8 mouse cellular contexts compared by ENCODE assay signal in the genomic region with DNA sequence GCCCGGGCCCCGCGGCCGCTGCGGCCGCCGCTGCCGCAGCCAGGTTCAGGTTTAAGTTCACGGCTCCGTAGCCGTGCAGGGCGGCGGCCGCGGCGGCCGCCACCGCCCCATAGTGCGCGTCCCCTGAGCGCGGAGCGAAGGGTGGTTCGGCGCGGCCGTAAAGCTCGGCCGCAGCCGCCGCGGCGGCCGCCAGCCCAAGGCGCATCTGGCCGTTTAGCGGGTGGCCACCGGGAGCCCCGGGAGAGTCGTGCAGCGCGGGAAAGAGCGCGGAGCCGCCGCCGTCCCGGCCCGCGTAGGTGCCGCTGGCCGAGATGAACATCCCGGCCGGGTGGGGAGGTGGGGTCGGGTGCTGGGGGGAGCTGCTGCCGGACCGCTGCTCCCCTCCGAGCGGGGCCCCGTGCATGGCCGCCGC. TPM values are rescaled to one million over a fixed set of nuclear protein-coding genes. Genes with fewer than 3 reads are reported as not detected.
DNase-seq lines count a peak whose midpoint lies in the region; ATAC-seq and TF ChIP-seq lines count a peak whose summit lies in the region.

No protein-coding gene starts in this region.

- 0 out of 2 replicates have a peak, but pooled peaks cover 7% of the 10 kb centered on the region for H3K4me1 ChIP-seq in lung, postnatal 0 days (ENCODE audit: insufficient read depth, low read depth, low read length)
- H3K4me1 ChIP-seq in embryonic facial prominence, embryonic 15.5 days: peaks cover 25% of the 10 kb centered on the region
- H3K4me1 ChIP-seq in intestine, postnatal 0 days (replicated peaks; ENCODE audit: control insufficient read depth, insufficient read depth, low read length): peaks cover 8% of the 10 kb centered on the region; the same call in 1 of the 2 replicates
- H3K4me1 ChIP-seq in small intestine, adult 2 months (ENCODE audit: control insufficient read depth, insufficient read depth, insufficient read length, low read length): peaks cover 12% of the 10 kb centered on the region

- no peak for TF ChIP-seq POLR2A in small intestine, adult 2 months (IDR thresholded peaks at IDR 0.05; ENCODE audit: low read depth, low read length)

- H3K4me2 ChIP-seq in lung, postnatal 0 days (replicated peaks; ENCODE audit: low read depth, low read length): peak overlapping the region; percentile 83
- peak overlapping the region; percentile 94 for H3K4me2 ChIP-seq in embryonic facial prominence, embryonic 15.5 days (replicated peaks)
- H3K4me2 ChIP-seq in intestine, postnatal 0 days (replicated peaks; ENCODE audit: low read depth): peak overlapping the region; percentile 91

- TF ChIP-seq CTCF in lung, postnatal 0 days (IDR thresholded peaks at IDR 0.05): no peak
- no peak for TF ChIP-seq CTCF in intestine, postnatal 0 days (IDR thresholded peaks at IDR 0.05; ENCODE audit: low read depth)
- no peak for TF ChIP-seq CTCF in small intestine, adult 2 months (IDR thresholded peaks at IDR 0.05; ENCODE audit: extremely low read depth, insufficient read length, insufficient replicate concordance, low read depth, low read length)

- H3K27ac ChIP-seq in lung, postnatal 0 days (ENCODE audit: low read length): no peak overlapping the region
- no peak overlapping the region for H3K27ac ChIP-seq in embryonic facial prominence, embryonic 15.5 days (replicated peaks)
- no peak overlapping the region for H3K27ac ChIP-seq in intestine, postnatal 0 days (ENCODE audit: low read depth, low read length)
- no peak overlapping the region for H3K27ac ChIP-seq in small intestine, adult 2 months (ENCODE audit: insufficient read depth, low read depth, low read length)

- peaks cover 89% of the 10 kb centered on the region for H3K27me3 ChIP-seq in lung, postnatal 0 days (replicated peaks; ENCODE audit: insufficient read depth, low read length)
- peaks cover 92% of the 10 kb centered on the region for H3K27me3 ChIP-seq in embryonic facial prominence, embryonic 15.5 days
- H3K27me3 ChIP-seq in intestine, postnatal 0 days (replicated peaks; ENCODE audit: control insufficient read depth, insufficient read depth, low read length): peaks cover 94% of the 10 kb centered on the region
- peaks cover 70% of the 10 kb centered on the region for H3K27me3 ChIP-seq in small intestine, adult 2 months (ENCODE audit: control insufficient read depth, insufficient read depth, low read length)

- no peak for TF ChIP-seq EP300 in lung, postnatal 0 days (IDR thresholded peaks at IDR 0.05)

- no peaks in the 10 kb centered on the region for H3K9me3 ChIP-seq in lung, postnatal 0 days (ENCODE audit: low read length)
- H3K9me3 ChIP-seq in embryonic facial prominence, embryonic 15.5 days (replicated peaks): no peaks in the 10 kb centered on the region
- no peaks in the 10 kb centered on the region for H3K9me3 ChIP-seq in intestine, postnatal 0 days (ENCODE audit: control insufficient read depth)

- H3K36me3 ChIP-seq in lung, postnatal 0 days (ENCODE audit: insufficient read depth, low read length): no peaks in the 10 kb centered on the region
- H3K36me3 ChIP-seq in embryonic facial prominence, embryonic 15.5 days: no peaks in the 10 kb centered on the region
- no peaks in the 10 kb centered on the region for H3K36me3 ChIP-seq in intestine, postnatal 0 days (ENCODE audit: control insufficient read depth, insufficient read depth)
- no peaks in the 10 kb centered on the region for H3K36me3 ChIP-seq in small intestine, adult 2 months (ENCODE audit: control insufficient read depth, insufficient read depth, low read length)

- no peak for DNase-seq in lung, postnatal 0 days (ENCODE audit: low spot score)
- DNase-seq in lung, postnatal 4 days: no peak
- no peak for DNase-seq in frontal cortex, adult 2 months (ENCODE audit: extremely low spot score in 1 of 2, low spot score in 1 of 2)
- no peak for DNase-seq in thymus, postnatal 0 days (ENCODE audit: low spot score)
- DNase-seq in left cerebral cortex, adult 8-10 months (ENCODE audit: low spot score in 2 of 2): no peak

- WGBS in lung, postnatal 0 days: 5% methylated on average over 45 of the region's 62 CpGs
- under 1% methylated on average over 62 of the region's 62 CpGs for WGBS in embryonic facial prominence, embryonic 15.5 days
- WGBS in intestine, postnatal 0 days: 0% methylated on average over 38 of the region's 62 CpGs
- under 1% methylated on average over 62 of the region's 62 CpGs for WGBS in small intestine, adult 2 months

- H3K4me3 ChIP-seq in lung, postnatal 0 days (ENCODE audit: low read depth, low read length): peak overlapping the region; percentile 49
- H3K4me3 ChIP-seq in embryonic facial prominence, embryonic 15.5 days (replicated peaks): peak overlapping the region; percentile 49
- peak overlapping the region; percentile 52 for H3K4me3 ChIP-seq in intestine, postnatal 0 days (ENCODE audit: low read depth, low read length)
- H3K4me3 ChIP-seq in small intestine, adult 2 months (ENCODE audit: low read depth, low read length): peak overlapping the region; percentile 59

- no peak overlapping the region for H3K9ac ChIP-seq in lung, postnatal 0 days (replicated peaks; ENCODE audit: low read depth)
- no peak overlapping the region for H3K9ac ChIP-seq in embryonic facial prominence, embryonic 15.5 days
- no peak overlapping the region; the same call in 1 of the 2 replicates for H3K9ac ChIP-seq in intestine, postnatal 0 days (ENCODE audit: low read depth, low read length)

- ATAC-seq in lung, postnatal 0 days: peak; percentile 20
- no peak for ATAC-seq in embryonic facial prominence, embryonic 15.5 days (ENCODE audit: insufficient number of reproducible peaks, low FRiP score, low TSS enrichment, low read depth)
- peak; percentile 29; the same call in 1 of the 2 replicates for ATAC-seq in intestine, postnatal 0 days

RNA-seq across cellular contexts. Expression of a gene that starts 1.1 kb away (rescaled TPM):
- polyA plus RNA-seq in lung, postnatal 0 days (2015; fragmentation: Nextera tagmentation; extraction: Ambion mirVana): not detected in 2 replicates
- polyA plus RNA-seq in embryonic facial prominence, embryonic 15.5 days (2015; fragmentation: Nextera tagmentation; extraction: Ambion mirVana): 0.09 and 0.89 TPM in 2 replicates
- polyA plus RNA-seq in intestine, postnatal 0 days (2015; fragmentation: Nextera tagmentation; extraction: Ambion mirVana): not detected in 2 replicates
- not detected in 2 replicates for polyA plus RNA-seq in small intestine, adult 2 months (2012; rRNA removed)
- 2.9 and 3.4 TPM in 2 replicates for polyA plus RNA-seq in frontal cortex, adult 2 months (2012; rRNA removed)
- not detected in 2 replicates for polyA plus RNA-seq in thymus, postnatal 0 days (2015; fragmentation: Nextera tagmentation; extraction: Ambion mirVana)
- total RNA-seq in left cerebral cortex, adult 8-10 months (2022): 1 to 10 TPM; 2.2 to 6.1 (median 3.5) TPM

RNA-seq across cellular contexts. Expression of a gene that starts 10.9 kb away (rescaled TPM):
- polyA plus RNA-seq in lung, postnatal 0 days (2015; fragmentation: Nextera tagmentation; extraction: Ambion mirVana): 0.05 TPM in 1 of 2 replicates, not detected in the other
- 0.09 and 0.32 TPM in 2 replicates for polyA plus RNA-seq in embryonic facial prominence, embryonic 15.5 days (2015; fragmentation: Nextera tagmentation; extraction: Ambion mirVana)
- not detected in 2 replicates for polyA plus RNA-seq in intestine, postnatal 0 days (2015; fragmentation: Nextera tagmentation; extraction: Ambion mirVana)
- polyA plus RNA-seq in small intestine, adult 2 months (2012; rRNA removed): not detected in 2 replicates
- 21.3 and 21.5 TPM in 2 replicates for polyA plus RNA-seq in frontal cortex, adult 2 months (2012; rRNA removed)
- polyA plus RNA-seq in thymus, postnatal 0 days (2015; fragmentation: Nextera tagmentation; extraction: Ambion mirVana): not detected in 2 replicates
- total RNA-seq in left cerebral cortex, adult 8-10 months (2022): 10 to 100 TPM; 20.3 to 25.7 (median 21.7) TPM

RNA-seq across cellular contexts. Expression of a gene that starts 13.4 kb away (rescaled TPM):
- polyA plus RNA-seq in lung, postnatal 0 days (2015; fragmentation: Nextera tagmentation; extraction: Ambion mirVana): not detected in 2 replicates
- 0.08 TPM in 1 of 2 replicates, not detected in the other for polyA plus RNA-seq in embryonic facial prominence, embryonic 15.5 days (2015; fragmentation: Nextera tagmentation; extraction: Ambion mirVana)
- not detected in 2 replicates for polyA plus RNA-seq in intestine, postnatal 0 days (2015; fragmentation: Nextera tagmentation; extraction: Ambion mirVana)
- polyA plus RNA-seq in small intestine, adult 2 months (2012; rRNA removed): not detected in 2 replicates
- 0.06 and 0.10 TPM in 2 replicates for polyA plus RNA-seq in frontal cortex, adult 2 months (2012; rRNA removed)
- not detected in 2 replicates for polyA plus RNA-seq in thymus, postnatal 0 days (2015; fragmentation: Nextera tagmentation; extraction: Ambion mirVana)
- total RNA-seq in left cerebral cortex, adult 8-10 months (2022): under 1 TPM in 3 of 4 experiments, not detected in 1; 0.19 to 0.59 (median 0.41) TPM

RNA-seq across cellular contexts. Expression of a gene that starts 26.0 kb away (rescaled TPM):
- polyA plus RNA-seq in lung, postnatal 0 days (2015; fragmentation: Nextera tagmentation; extraction: Ambion mirVana): not detected in 2 replicates
- polyA plus RNA-seq in embryonic facial prominence, embryonic 15.5 days (2015; fragmentation: Nextera tagmentation; extraction: Ambion mirVana): not detected in 2 replicates
- polyA plus RNA-seq in intestine, postnatal 0 days (2015; fragmentation: Nextera tagmentation; extraction: Ambion mirVana): not detected in 2 replicates
- polyA plus RNA-seq in small intestine, adult 2 months (2012; rRNA removed): not detected in 2 replicates
- polyA plus RNA-seq in frontal cortex, adult 2 months (2012; rRNA removed): not detected in 2 replicates
- polyA plus RNA-seq in thymus, postnatal 0 days (2015; fragmentation: Nextera tagmentation; extraction: Ambion mirVana): not detected in 2 replicates
- not detected for total RNA-seq in left cerebral cortex, adult 8-10 months (2022)

Comparison
In these comparisons a context has a peak if more than half of its experiments do, and no peak if none do; other contexts are left out.
1. RNA of a gene that starts 10.9 kb away (polyA plus RNA-seq): 21.3 to 21.5 TPM in frontal cortex, adult 2 months; 0.09 to 0.32 TPM in embryonic facial prominence, embryonic 15.5 days, 0.05 TPM in lung, postnatal 0 days, not detected in thymus, postnatal 0 days, not detected in intestine, postnatal 0 days and not detected in small intestine, adult 2 months; every median in the first group is over 10 times any median in the second.
2. Peak in every context shown above with its lines, with median percentiles within 50 percentile points of each other: H3K4me2 ChIP-seq and H3K4me3 ChIP-seq.